Mouse (Mus musculus) gastrocnemius, adult 8-10 months (tissue): ENCODE data around the gene Degs1. TPM values are rescaled to one million over a fixed set of nuclear protein-coding genes. Genes with fewer than 3 reads are reported as not detected.

Experiments
- DNase-seq, 2 experiments: peaks; one replicate each; pipeline ENCODE4 v3.0.0; 2022; ENCODE audit warnings: low spot score in 2 of 2
- total RNA-seq, 4 experiments: library from RNA; stranded (reverse); gene quantifications; 2 replicates each; pipeline ENCODE4 v1.2.4; 2022

The Degs1 gene
- total RNA-seq, 4 experiments from 2014 or later: 11.7 to 18.1 (median 15.7) TPM

- DNase-seq: no peak
These were observed 1.3 kb downstream of the Degs1 start for GRCm38 (mm10) chr1:182281251-182281711.

DNA sequence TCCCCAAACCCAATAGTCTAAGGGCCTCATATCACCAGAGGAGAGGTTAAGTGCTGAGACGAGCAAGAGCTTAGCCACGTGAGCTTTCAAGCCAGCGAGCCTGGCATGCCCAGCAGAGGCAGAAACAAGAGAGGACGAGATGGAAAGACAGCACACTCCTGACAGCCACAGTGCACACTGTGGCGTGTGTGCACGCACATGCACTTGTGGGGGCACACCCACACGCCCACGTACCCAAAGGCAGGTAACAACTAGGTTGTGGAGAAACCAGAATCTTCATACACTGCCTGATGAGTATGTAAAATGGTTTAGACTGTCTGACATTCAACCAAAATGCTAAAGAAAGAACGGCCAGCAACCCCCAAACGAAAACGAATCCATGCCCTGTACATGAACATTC lies 2.0 kb downstream of the Degs1 start:
- DNase-seq: no peak

- no peak for DNase-seq
These were observed 2.6 kb downstream of the Degs1 start for GRCm38 (mm10) chr1:182280046-182280445.

- no peak for DNase-seq
These were observed 3.2 kb downstream of the Degs1 start for GRCm38 (mm10) chr1:182279436-182279835.

GRCm38 (mm10) chr1:182275109-182275508 lies 7.5 kb downstream of the Degs1 start:
- no peak for DNase-seq

- DNase-seq: no peak
These were observed 11.0 kb downstream of the Degs1 start for GRCm38 (mm10) chr1:182271632-182272031.

DNA sequence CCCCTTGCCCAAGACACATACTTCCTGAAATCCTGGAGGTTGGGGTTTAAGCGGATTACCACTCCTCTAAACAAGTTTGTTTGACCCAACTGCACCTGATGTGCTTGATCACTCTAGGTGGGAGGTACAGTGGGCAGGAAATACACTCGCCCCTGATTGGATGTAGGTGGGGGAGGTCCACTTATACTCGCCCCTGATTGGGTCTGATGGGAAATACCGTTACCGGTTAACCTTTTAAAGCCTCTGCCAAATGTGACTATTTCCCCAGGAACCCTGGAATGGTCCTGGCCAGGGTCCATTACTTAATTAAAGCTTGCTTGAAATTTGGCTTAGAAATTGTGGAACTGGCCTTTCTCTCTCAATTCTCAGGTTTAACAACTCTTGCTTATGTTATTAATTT lies 11.5 kb downstream of the Degs1 start:
- no peak for DNase-seq

DNA sequence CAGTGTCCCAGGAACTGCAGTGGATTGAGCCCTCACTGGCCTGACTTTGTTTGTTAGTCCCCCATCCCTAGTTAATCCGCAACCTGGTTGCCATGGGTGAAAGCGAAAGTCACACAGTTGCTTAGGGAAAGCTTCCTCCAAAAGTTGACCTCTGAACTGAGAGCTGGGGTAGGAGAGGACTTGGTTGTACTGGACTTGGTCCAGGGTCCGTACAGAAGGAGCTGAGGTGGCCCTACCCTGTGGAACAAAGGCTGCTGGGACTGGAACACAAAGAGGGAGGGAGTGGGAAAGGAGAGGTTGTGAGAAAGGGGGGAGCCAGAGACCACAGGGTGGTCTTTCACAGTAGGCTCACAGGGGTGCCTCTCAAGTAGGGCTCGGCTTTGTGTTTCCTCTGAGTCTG lies 14.3 kb downstream of the Degs1 start:
- no peak for DNase-seq

DNA sequence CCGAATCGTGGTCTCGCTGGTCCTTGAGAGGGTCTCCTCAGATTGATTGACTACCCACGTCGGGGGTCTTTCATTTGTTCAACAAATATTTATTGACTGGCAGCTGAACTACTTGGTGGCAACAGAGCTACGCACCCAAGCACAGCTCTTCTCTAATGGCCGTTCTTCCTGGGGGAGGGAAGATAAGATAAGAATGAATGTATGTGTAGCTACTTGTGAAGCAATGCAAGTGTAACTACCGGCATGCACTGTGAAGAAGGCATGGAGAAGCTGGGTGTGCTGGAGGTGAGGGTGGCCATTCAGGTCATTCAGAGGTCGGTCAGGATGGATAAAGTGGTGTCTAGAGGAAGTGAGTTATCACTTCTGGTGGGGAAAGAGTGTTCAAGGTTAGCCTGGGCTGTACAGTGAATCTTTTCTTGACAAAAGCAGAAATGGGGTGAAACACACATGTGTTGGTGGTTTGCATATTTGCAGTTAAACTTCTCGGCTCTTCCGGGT lies 16.5 kb downstream of the Degs1 start:
- DNase-seq: no peak

DNA sequence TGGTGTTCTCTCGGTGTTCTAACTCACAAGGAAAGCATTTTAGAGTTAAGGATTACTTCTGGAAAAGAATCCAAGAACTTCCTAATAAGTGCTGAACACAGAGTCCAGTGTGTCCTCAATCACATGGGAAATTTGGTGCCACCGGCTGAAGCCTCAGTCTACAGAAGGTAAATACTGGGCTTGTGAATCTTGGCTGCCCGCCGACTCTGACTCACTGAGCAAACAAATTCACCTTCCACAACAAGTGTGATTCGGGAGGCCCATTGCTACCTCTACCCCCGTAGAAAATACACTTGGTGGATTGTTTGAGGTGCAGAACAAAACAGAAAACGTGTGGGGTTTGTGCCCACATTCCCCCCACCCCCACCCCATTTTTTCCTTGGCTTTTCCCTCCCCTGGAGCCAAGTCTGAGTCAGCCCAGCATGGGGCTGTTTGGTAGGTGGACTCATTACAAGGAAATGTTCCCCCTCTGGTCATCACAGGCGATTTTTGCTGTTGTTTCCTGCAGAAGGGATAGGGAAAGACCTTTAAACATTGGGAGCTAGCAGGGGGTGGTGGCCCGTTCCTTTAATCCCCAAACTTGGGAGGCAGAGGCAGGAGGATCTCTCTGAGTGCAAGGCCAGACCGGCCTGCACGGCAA lies 26.4 kb downstream of the Degs1 start:
- no peak for DNase-seq

DNA sequence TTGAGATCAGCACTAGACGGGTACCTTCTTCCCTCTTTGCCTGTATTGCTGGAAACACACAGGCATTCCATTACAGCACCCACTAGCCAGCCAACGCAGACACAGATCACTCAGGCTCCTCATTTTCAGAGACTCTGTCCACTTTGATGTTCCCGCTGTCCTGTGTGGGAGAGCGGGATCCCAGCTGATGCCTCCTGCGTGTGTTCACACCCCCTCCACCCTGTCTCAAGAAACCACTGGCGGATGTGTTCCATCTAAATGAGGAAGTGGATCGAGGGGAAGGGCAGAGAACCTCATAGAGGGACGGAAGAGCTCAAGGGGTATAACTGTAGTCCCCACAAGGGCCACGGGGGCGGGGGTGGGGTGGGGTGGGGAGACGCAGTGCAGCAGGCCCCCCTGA lies 27.6 kb downstream of the Degs1 start:
- no peak for DNase-seq

- no peak for DNase-seq
These were observed 28.0 kb downstream of the Degs1 start for GRCm38 (mm10) chr1:182254618-182255017.

- DNase-seq: no peak
These were observed 28.7 kb downstream of the Degs1 start for GRCm38 (mm10) chr1:182253756-182254534.

GRCm38 (mm10) chr1:182252534-182253171 lies 30.0 kb downstream of the Degs1 start:
- DNase-seq: no peak

DNA sequence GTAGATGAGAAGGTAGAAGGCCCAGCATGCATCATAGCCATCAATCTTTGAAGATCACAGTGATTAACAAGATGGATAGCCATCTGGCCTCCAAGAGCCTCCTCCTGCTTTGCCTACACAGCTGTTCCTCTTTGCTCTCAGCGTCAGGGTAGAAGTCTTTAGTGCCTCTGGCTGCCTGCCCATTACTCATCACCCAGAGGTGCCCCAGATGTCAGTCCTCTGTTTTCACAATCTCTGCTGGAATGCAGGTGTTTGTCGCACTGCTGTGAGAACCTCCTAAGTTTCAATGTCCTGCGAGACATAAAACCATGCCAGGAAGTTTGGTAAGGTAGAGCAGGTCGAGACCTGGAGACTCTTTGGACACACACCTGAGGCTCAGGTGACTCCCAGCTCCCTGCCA lies 31.9 kb downstream of the Degs1 start:
- no peak for DNase-seq

DNA sequence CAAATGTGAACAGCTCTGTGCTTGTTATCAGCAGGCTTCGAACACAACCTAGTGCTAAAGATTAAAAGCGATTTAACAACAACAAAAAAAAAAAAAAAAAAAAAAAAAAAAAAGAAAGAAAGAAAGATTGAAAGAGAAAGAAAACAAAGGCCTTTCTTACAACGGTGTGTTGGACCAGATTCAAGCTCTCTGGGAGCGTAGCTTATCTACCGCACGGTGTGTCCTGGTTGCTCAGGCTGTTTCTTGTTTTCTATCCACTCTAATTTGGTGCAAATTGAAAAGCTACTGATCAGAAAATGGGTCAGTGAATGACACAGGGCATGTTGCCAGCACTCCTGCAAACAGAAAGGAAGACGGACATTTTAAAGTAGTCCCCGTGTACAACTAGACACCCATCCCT lies 33.3 kb downstream of the Degs1 start:
- DNase-seq: no peak

DNA sequence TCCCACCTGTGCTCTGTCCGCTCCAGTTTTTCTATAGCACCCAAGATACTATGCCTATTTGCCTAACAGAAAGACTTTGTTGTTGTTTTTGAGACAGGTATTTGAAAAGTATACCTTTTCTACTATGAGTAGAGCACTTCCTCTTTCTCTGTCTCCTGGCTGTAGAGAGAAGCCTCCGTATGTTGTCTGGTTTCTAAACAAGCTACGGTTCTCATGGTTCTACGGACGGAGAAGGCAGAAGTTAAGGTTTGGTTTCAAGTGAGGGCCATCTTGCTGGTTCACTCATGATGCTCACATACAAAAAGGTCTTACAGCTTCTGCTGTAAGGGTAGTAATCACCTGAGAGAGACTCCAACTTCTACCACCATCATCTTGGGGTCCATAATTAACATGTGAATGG lies 37.6 kb downstream of the Degs1 start:
- DNase-seq: no peak

DNA sequence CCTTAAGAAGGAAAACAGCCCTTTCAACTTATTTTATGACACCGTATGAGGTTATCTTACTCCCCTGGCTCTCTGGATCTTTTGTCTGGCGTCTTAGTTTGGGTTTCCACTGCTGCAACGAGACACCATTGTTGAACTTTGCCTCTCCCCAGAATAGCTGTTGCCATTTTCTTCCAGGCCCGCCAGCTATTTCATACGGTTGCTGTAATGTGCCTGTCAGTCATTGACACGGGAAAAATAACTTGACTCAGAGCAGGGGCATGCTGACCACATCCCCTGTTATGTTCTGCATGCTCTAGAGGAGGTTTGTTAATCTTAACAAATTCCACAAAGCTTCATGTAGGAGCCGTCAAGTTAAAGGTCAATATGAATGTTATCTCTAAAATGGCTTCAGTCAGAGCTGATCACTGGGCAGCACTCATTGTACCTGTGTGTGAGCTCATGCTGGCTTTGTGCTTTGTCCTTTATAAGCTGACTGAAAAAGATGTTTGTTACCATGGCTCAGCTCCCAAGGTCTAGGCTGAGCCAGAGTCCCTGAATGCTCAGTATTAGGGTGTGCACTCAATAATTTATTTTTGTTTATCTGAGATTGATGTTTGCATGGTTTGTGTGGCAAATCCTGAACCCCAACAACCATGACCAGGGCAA lies 44.4 kb downstream of the Degs1 start:
- no peak for DNase-seq

DNA sequence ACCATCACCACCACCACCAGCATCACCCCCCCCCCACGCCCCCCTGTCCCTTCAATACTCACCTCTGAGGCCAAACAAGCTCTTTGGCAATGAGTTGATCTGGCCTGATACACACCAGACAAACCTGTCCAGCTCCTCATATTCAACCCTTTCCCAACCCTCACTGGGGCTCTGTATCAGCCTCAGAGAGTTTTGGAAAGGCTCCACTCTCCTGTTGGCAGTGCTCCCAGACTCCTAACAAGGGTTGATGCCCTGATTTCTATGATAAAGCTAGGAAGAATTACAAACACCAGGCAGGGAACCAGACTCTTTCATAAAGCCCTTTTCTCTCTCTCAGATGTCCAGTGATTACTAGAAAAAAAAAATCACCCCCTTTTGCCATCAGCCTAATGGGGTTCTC lies 45.2 kb downstream of the Degs1 start:
- DNase-seq: no peak

- DNase-seq: no peak
These were observed 47.4 kb downstream of the Degs1 start for GRCm38 (mm10) chr1:182235174-182235573.

GRCm38 (mm10) chr1:182229381-182229780 lies 53.2 kb downstream of the Degs1 start:
- DNase-seq: no peak
